Mouse (Mus musculus): ENCODE data around the gene Tmem126b. TPM values are rescaled to one million over a fixed set of nuclear protein-coding genes. Genes with fewer than 3 reads are reported as not detected.

The Tmem126b gene
- 10 to 100 TPM; 19.3 to 21.7 TPM for total RNA-seq (2021)
- long read RNA-seq, experiment 1, transcript Tmem126b-201 (5 exons, 2,259 nt), result major isoform, 20 of 21 reads
- long read RNA-seq, experiment 1, partial matches to known transcripts, result 1 of 21 reads
- long read RNA-seq, experiment 1, other reads (novel, unspliced or antisense), result 0 of 21 reads
- long read RNA-seq, experiment 2, transcript Tmem126b-201 (5 exons, 2,259 nt), result major isoform, 62 of 64 reads
- long read RNA-seq, experiment 2, partial matches to known transcripts, result 0 of 64 reads
- long read RNA-seq, experiment 2, other reads (novel, unspliced or antisense), result 2 of 64 reads

GRCm38 (mm10) chr7:90475793-90476312, at the start of gene Tmem126b:
TSS of gene Tmem126b (minus strand) at chr7:90476001.
- DNase-seq (ENCODE audit: low spot score in 2 of 2), result peak; percentile 99

GRCm38 (mm10) chr7:90512293-90512692, 36.5 kb upstream of the Tmem126b start:
- DNase-seq (ENCODE audit: low spot score in 2 of 2), result no peak

- no peak for DNase-seq (ENCODE audit: low spot score in 2 of 2)
These were observed 32.3 kb upstream of the Tmem126b start for GRCm38 (mm10) chr7:90508124-90508523.

- no peak for DNase-seq (ENCODE audit: low spot score in 2 of 2)
These were observed 6.8 kb upstream of the Tmem126b start for GRCm38 (mm10) chr7:90482607-90483006.

GRCm38 (mm10) chr7:90476313-90477245, 778 bp upstream of the Tmem126b start, which contains the start of gene Dlg2:
TSS of gene Dlg2 (plus strand) at chr7:90476672.
- no peak for DNase-seq (ENCODE audit: low spot score in 2 of 2)

- DNase-seq (ENCODE audit: low spot score in 2 of 2), result no peak
These were observed 2.3 kb downstream of the Tmem126b start for GRCm38 (mm10) chr7:90473511-90473910.

GRCm38 (mm10) chr7:90461441-90461840, 14.4 kb downstream of the Tmem126b start:
- no peak for DNase-seq (ENCODE audit: low spot score in 2 of 2)

- DNase-seq (ENCODE audit: low spot score in 2 of 2), result no peak
These were observed 14.9 kb downstream of the Tmem126b start for GRCm38 (mm10) chr7:90460930-90461329.

- DNase-seq (ENCODE audit: low spot score in 2 of 2), result no peak
These were observed 15.5 kb downstream of the Tmem126b start for GRCm38 (mm10) chr7:90460330-90460729.

GRCm38 (mm10) chr7:90457517-90457916, 18.3 kb downstream of the Tmem126b start:
- DNase-seq (ENCODE audit: low spot score in 2 of 2), result no peak

- peak; percentile 80 to 83 for DNase-seq (ENCODE audit: low spot score in 2 of 2)
These were observed 18.8 kb downstream of the Tmem126b start, which contains the start of gene Tmem126a for GRCm38 (mm10) chr7:90456845-90457468. TSS of gene Tmem126a (minus strand) at chr7:90457229.

GRCm38 (mm10) chr7:90456149-90456844, 19.5 kb downstream of the Tmem126b start:
- no peak for DNase-seq (ENCODE audit: low spot score in 2 of 2)

GRCm38 (mm10) chr7:90444206-90444605, 31.6 kb downstream of the Tmem126b start:
- DNase-seq (ENCODE audit: low spot score in 2 of 2), result no peak

- DNase-seq (ENCODE audit: low spot score in 2 of 2), result peak; percentile 71
These were observed 32.4 kb downstream of the Tmem126b start for GRCm38 (mm10) chr7:90443101-90444091.

- DNase-seq (ENCODE audit: low spot score in 2 of 2), result peak; percentile 91 to 93
These were observed 33.2 kb downstream of the Tmem126b start, which contains the start of gene Crebzf for GRCm38 (mm10) chr7:90442518-90443080. TSS of gene Crebzf (plus strand) at chr7:90442729.

GRCm38 (mm10) chr7:90442070-90442469, 33.7 kb downstream of the Tmem126b start:
- no peak for DNase-seq (ENCODE audit: low spot score in 2 of 2)

GRCm38 (mm10) chr7:90440044-90440443, 35.8 kb downstream of the Tmem126b start:
- DNase-seq (ENCODE audit: low spot score in 2 of 2), result no peak

- DNase-seq (ENCODE audit: low spot score in 2 of 2), result no peak
These were observed 43.6 kb downstream of the Tmem126b start for GRCm38 (mm10) chr7:90432221-90432620.

GRCm38 (mm10) chr7:90427006-90427405, 48.8 kb downstream of the Tmem126b start:
- no peak for DNase-seq (ENCODE audit: low spot score in 2 of 2)
